Mouse (Mus musculus) hindbrain, postnatal 0 days (tissue): ENCODE measurements around the gene Gatc. TPM values are rescaled to one million over a fixed set of nuclear protein-coding genes. Genes with fewer than 3 reads are reported as not detected.

Source experiments
- ATAC-seq: fragments of 200-750 bp; cut with Nextera tagmentation; 2 replicates; pipeline ENCODE4 v1.8.0; 2017; ENCODE audit warnings: mild to moderate bottlenecking, moderate TSS enrichment, moderate library complexity
- DNase-seq: peaks from one replicate; pipeline ENCODE4 v3.0.0-alpha.2; 2015; ENCODE audit warnings: low spot score
- H3K27ac ChIP-seq: fragments of 300-500 bp; sonication (generic); 2 replicates; pipeline ENCODE4 v1.5.1; 2014; ENCODE audit warnings: mild to moderate bottlenecking
- H3K27me3 ChIP-seq: fragments of 300-500 bp; sonication (generic); 2 replicates; pipeline ENCODE4 v1.6.1; 2014; ENCODE audit warnings: low read length, mixed read lengths; ENCODE audit not compliant: insufficient read depth
- H3K36me3 ChIP-seq: fragments of 300-500 bp; sonication (generic); 2 replicates; pipeline ENCODE4 v1.6.1; 2014; ENCODE audit warnings: low read length, mixed read lengths; ENCODE audit not compliant: insufficient read depth
- H3K4me1 ChIP-seq: fragments of 300-500 bp; sonication (generic); 2 replicates; pipeline ENCODE4 v1.6.1; 2014; ENCODE audit warnings: antibody characterized with exemption, low read length, mixed read lengths; ENCODE audit not compliant: insufficient read depth
- H3K4me2 ChIP-seq: fragments of 300-500 bp; sonication (generic); 2 replicates; pipeline ENCODE4 v1.6.1; 2014; ENCODE audit warnings: low read depth, mild to moderate bottlenecking, low read length, moderate library complexity, mixed read lengths
- H3K4me3 ChIP-seq: fragments of 300-500 bp; sonication (generic); 2 replicates; pipeline ENCODE4 v1.5.1; 2014; ENCODE audit warnings: low read length
- H3K9ac ChIP-seq: fragments of 300-500 bp; sonication (generic); replicated peaks from 2 replicates; pipeline ENCODE4 v1.6.1; 2014; ENCODE audit warnings: mild to moderate bottlenecking, low read length, moderate library complexity, mixed read lengths
- H3K9me3 ChIP-seq: fragments of 300-500 bp; sonication (generic); 2 replicates; pipeline ENCODE4 v1.6.1; 2016; ENCODE audit warnings: low read length, mixed read lengths
- CTCF ChIP-seq: IDR thresholded peaks from 2 replicates; pipeline ENCODE4 v1.5.1; 2016; ENCODE audit warnings: antibody characterized with exemption, control low read depth, low read depth
- WGBS: fragments of 180-500 bp; shearing (Covaris S2); extraction: QIAGEN DNeasy Blood & Tissue Kit; methylation state at CpG from one replicate; pipeline ENCODE4 v1.1.7; 2014; 5-methylcytosine and 5-hydroxymethylcytosine counted together
- polyA plus RNA-seq: library from polyadenylated mRNA; unstranded; fragments of >200 nt; fragmentation: Nextera tagmentation; extraction: Ambion mirVana; gene quantifications from 2 replicates; pipeline ENCODE4 v1.2.1, GENCODE M21; 2015
- total RNA-seq: library from RNA; depleted of rRNA; stranded (reverse); fragments of >200 nt; gene quantifications from 2 replicates; pipeline ENCODE4 v1.2.3, GENCODE M21; 2014

Gatc gene
- total and polyA plus RNA-seq, 2 experiments from 2014 or later = 22.4 to 32.1 TPM

- no peak for TF ChIP-seq CTCF
- Histone ChIP-seq H3K27ac (no peak overlapping the region), H3K36me3 (no peaks in the 10 kb centered on the region), H3K4me1 (peaks cover 6% of the 10 kb centered on the region), H3K4me3 (no peak overlapping the region), H3K9me3 (no peaks in the 10 kb centered on the region), H3K9ac (no peak overlapping the region), H3K4me2 (no peak overlapping the region), H3K27me3 (no peaks in the 10 kb centered on the region)
- 84% methylated on average over 5 of the region's 5 CpGs for WGBS
- ATAC-seq (no peak), DNase-seq (no peak)
Measured at GRCm38 (mm10) chr5:115351348-115351747, 10.4 kb upstream of the Gatc start.

- WGBS = under 1% methylated on average over 18 of the region's 18 CpGs
- no peak for TF ChIP-seq CTCF
- no peak; the same call in 1 of the 2 replicates for ATAC-seq
- Histone ChIP-seq H3K4me3 (peak overlapping the region; percentile 80), H3K27ac (peak overlapping the region; percentile 76), H3K36me3 (peaks cover 16% of the 10 kb centered on the region), H3K9ac (peak overlapping the region; percentile 72), H3K27me3 (no peaks in the 10 kb centered on the region), H3K4me1 (peaks cover 6% of the 10 kb centered on the region), H3K4me2 (peak overlapping the region; percentile 73), H3K9me3 (no peaks in the 10 kb centered on the region)
- no peak for DNase-seq
Measured at GRCm38 (mm10) chr5:115349225-115349555, 8.2 kb upstream of the Gatc start.

- peak; percentile 97 for ATAC-seq
- peak within 1 kb of the TSS; percentile 72 for H3K9ac ChIP-seq
- H3K4me1 ChIP-seq = peaks cover 6% of the 10 kb centered on the region
- peak within 1 kb of the TSS; percentile 80 for H3K4me3 ChIP-seq
- H3K9me3 ChIP-seq = no peaks in the 10 kb centered on the region
- DNase-seq = peak; percentile 99
- H3K27ac ChIP-seq = peak within 1 kb of the TSS; percentile 76
- WGBS = under 1% methylated on average over 72 of the region's 74 CpGs
- peaks cover 20% of the 10 kb centered on the region for H3K36me3 ChIP-seq
- TF ChIP-seq CTCF = peak; percentile 55
- H3K27me3 ChIP-seq = no peaks in the 10 kb centered on the region
- peak within 1 kb of the TSS; percentile 86 for H3K4me2 ChIP-seq
Measured at GRCm38 (mm10) chr5:115348546-115349224, 7.7 kb upstream of the Gatc start, which contains the start of gene Cox6a1. Gene Cox6a1 (minus strand): TSS chr5:115348981.

GRCm38 (mm10) chr5:115347564-115347963, 6.6 kb upstream of the Gatc start:
- Histone ChIP-seq H3K4me1 (peaks cover 6% of the 10 kb centered on the region), H3K36me3 (peaks cover 20% of the 10 kb centered on the region), H3K4me3 (peak overlapping the region; percentile 80), H3K27ac (no peak overlapping the region), H3K27me3 (no peaks in the 10 kb centered on the region), H3K9ac (peak overlapping the region; percentile 72; the same call in 1 of the 2 replicates), H3K4me2 (peak overlapping the region; percentile 86), H3K9me3 (no peaks in the 10 kb centered on the region)
- DNase-seq (peak; percentile 86), ATAC-seq (0 out of 2 replicates have a peak, but pooled peaks have one; percentile 27)
- peak; percentile 83 for TF ChIP-seq CTCF
- WGBS = 3% methylated on average over 5 of the region's 5 CpGs

GRCm38 (mm10) chr5:115341314-115342165, 562 bp upstream of the Gatc start:
- Histone ChIP-seq H3K4me1 (peaks cover 9% of the 10 kb centered on the region), H3K4me2 (peak overlapping the region; percentile 85), H3K4me3 (peak overlapping the region; percentile 89), H3K27me3 (no peaks in the 10 kb centered on the region), H3K36me3 (peaks cover 20% of the 10 kb centered on the region), H3K27ac (peak overlapping the region; percentile 92; the same call in 1 of the 2 replicates), H3K9me3 (no peaks in the 10 kb centered on the region), H3K9ac (peak overlapping the region; percentile 92)
- no peak for DNase-seq
- no peak; the same call in 1 of the 2 replicates for ATAC-seq
- 13% methylated on average over 36 of the region's 36 CpGs for WGBS
- no peak for TF ChIP-seq CTCF

GRCm38 (mm10) chr5:115340007-115340406, 971 bp downstream of the Gatc start:
- no peak for ATAC-seq
- H3K27ac ChIP-seq = no peak overlapping the region
- TF ChIP-seq CTCF = no peak
- H3K4me1 ChIP-seq = peaks cover 9% of the 10 kb centered on the region
- no peaks in the 10 kb centered on the region for H3K27me3 ChIP-seq
- H3K4me2 ChIP-seq = peak overlapping the region; percentile 85
- H3K9ac ChIP-seq = peak overlapping the region; percentile 92
- H3K36me3 ChIP-seq = peaks cover 17% of the 10 kb centered on the region
- 30% methylated on average over 7 of the region's 7 CpGs for WGBS
- H3K9me3 ChIP-seq = no peaks in the 10 kb centered on the region
- H3K4me3 ChIP-seq = peak overlapping the region; percentile 89
- no peak for DNase-seq
